Mouse (Mus musculus) layer of hippocampus, adult 2 months (tissue): ENCODE data around the gene Kdm3a. TPM values are rescaled to one million over a fixed set of nuclear protein-coding genes. Genes with fewer than 3 reads are reported as not detected.

Experiments
- DNase-seq, 2 experiments: peaks; one replicate each; pipeline ENCODE4 v3.0.0; 2022; ENCODE audit warnings: low spot score in 2 of 2
- H3K27ac ChIP-seq: fragments of 200-600 bp; 2 replicates; pipeline ENCODE4 v1.8.1; 2022
- H3K4me3 ChIP-seq: fragments of 200-600 bp; 2 replicates; pipeline ENCODE4 v1.8.1; 2022; ENCODE audit warnings: mild to moderate bottlenecking
- CTCF ChIP-seq: fragments of 200-600 bp; conservative IDR thresholded peaks from 2 replicates; pipeline ENCODE4 v1.8.1; 2022; ENCODE audit warnings: antibody characterized with exemption, mild to moderate bottlenecking, moderate library complexity
- total RNA-seq, 2 experiments: library from RNA; stranded (reverse); gene quantifications; 2 replicates each; pipeline ENCODE4 v1.2.3; 2021

The Kdm3a gene
- total RNA-seq, 2 experiments from 2014 or later = 44.4 to 49.0 TPM

- no peak for DNase-seq
- Histone ChIP-seq H3K4me3 (no peak overlapping the region), H3K27ac (peak overlapping the region; percentile 67)
- no peak for TF ChIP-seq CTCF
These were observed 10.8 kb downstream of the Kdm3a start for GRCm38 (mm10) chr6:71621981-71622380.

GRCm38 (mm10) chr6:71621551-71621950, 11.2 kb downstream of the Kdm3a start:
- DNase-seq = no peak
- TF ChIP-seq CTCF = no peak
- H3K4me3 ChIP-seq = no peak overlapping the region
- H3K27ac ChIP-seq = peak overlapping the region; percentile 67; the same call in 1 of the 2 replicates

GRCm38 (mm10) chr6:71616959-71617358, 15.8 kb downstream of the Kdm3a start:
- Histone ChIP-seq H3K27ac (no peak overlapping the region), H3K4me3 (no peak overlapping the region)
- TF ChIP-seq CTCF = no peak
- DNase-seq = no peak

GRCm38 (mm10) chr6:71613225-71613624, 19.6 kb downstream of the Kdm3a start:
- no peak for TF ChIP-seq CTCF
- H3K27ac ChIP-seq = no peak overlapping the region
- no peak overlapping the region for H3K4me3 ChIP-seq
- DNase-seq = no peak

- no peak overlapping the region for H3K4me3 ChIP-seq
- H3K27ac ChIP-seq = peak overlapping the region; percentile 70
- no peak for TF ChIP-seq CTCF
- peak in 1 of 2 experiments; percentile 30 for DNase-seq
These were observed 22.8 kb downstream of the Kdm3a start for GRCm38 (mm10) chr6:71609968-71610367.

- no peak for TF ChIP-seq CTCF
- no peak for DNase-seq
- Histone ChIP-seq H3K4me3 (no peak overlapping the region), H3K27ac (no peak overlapping the region)
These were observed 23.8 kb downstream of the Kdm3a start for GRCm38 (mm10) chr6:71608994-71609393.

GRCm38 (mm10) chr6:71607756-71608155, 25.0 kb downstream of the Kdm3a start:
- peak in 1 of 2 experiments; percentile 20 for DNase-seq
- H3K27ac ChIP-seq = peak overlapping the region; percentile 37; the same call in 1 of the 2 replicates
- TF ChIP-seq CTCF = no peak
- H3K4me3 ChIP-seq = no peak overlapping the region

GRCm38 (mm10) chr6:71590154-71590553, 42.6 kb downstream of the Kdm3a start:
- Histone ChIP-seq H3K27ac (no peak overlapping the region), H3K4me3 (no peak overlapping the region)
- no peak for DNase-seq
- no peak for TF ChIP-seq CTCF

GRCm38 (mm10) chr6:71589401-71589800, 43.4 kb downstream of the Kdm3a start:
- no peak for TF ChIP-seq CTCF
- H3K4me3 ChIP-seq = no peak overlapping the region
- H3K27ac ChIP-seq = no peak overlapping the region
- DNase-seq = no peak

GRCm38 (mm10) chr6:71583198-71583597, 49.6 kb downstream of the Kdm3a start:
- H3K27ac ChIP-seq = peak overlapping the region; percentile 69
- no peak for DNase-seq
- no peak for TF ChIP-seq CTCF
- no peak overlapping the region for H3K4me3 ChIP-seq

GRCm38 (mm10) chr6:71579478-71579877, 53.3 kb downstream of the Kdm3a start:
- no peak for TF ChIP-seq CTCF
- H3K4me3 ChIP-seq = no peak overlapping the region
- no peak overlapping the region for H3K27ac ChIP-seq
- no peak for DNase-seq

- H3K27ac ChIP-seq = no peak overlapping the region
- TF ChIP-seq CTCF = no peak
These were observed 57.4 kb downstream of the Kdm3a start for GRCm38 (mm10) chr6:71575359-71575758.

GRCm38 (mm10) chr6:71569025-71569424, 63.8 kb downstream of the Kdm3a start:
- DNase-seq = no peak
- TF ChIP-seq CTCF = no peak
- no peak overlapping the region for H3K27ac ChIP-seq

More at GRCm38 (mm10) chr6:71575359-71575758, 57.4 kb downstream of the Kdm3a start:
- DNase-seq = no peak
- H3K4me3 ChIP-seq = no peak overlapping the region

GRCm38 (mm10) chr6:71568616-71569015, 64.2 kb downstream of the Kdm3a start:
- Histone ChIP-seq H3K27ac (no peak overlapping the region), H3K4me3 (no peak overlapping the region)
- no peak for DNase-seq
- no peak for TF ChIP-seq CTCF

More at GRCm38 (mm10) chr6:71569025-71569424, 63.8 kb downstream of the Kdm3a start:
- no peak overlapping the region for H3K4me3 ChIP-seq

- no peak for TF ChIP-seq CTCF
- H3K27ac ChIP-seq = no peak overlapping the region
These were observed 76.0 kb downstream of the Kdm3a start for GRCm38 (mm10) chr6:71556826-71557225.

More at GRCm38 (mm10) chr6:71556826-71557225, 76.0 kb downstream of the Kdm3a start:
- no peak overlapping the region for H3K4me3 ChIP-seq
- no peak for DNase-seq
